Mouse (Mus musculus): ENCODE data around the gene Tbcel. TPM values are rescaled to one million over a fixed set of nuclear protein-coding genes. Genes with fewer than 3 reads are reported as not detected.
A peak's percentile ranks its signal among the peaks of the same experiment; 100 is the strongest.

Tbcel gene
- total RNA-seq, 2 experiments from 2014 or later: 56.8 to 57.7 TPM

GRCm38 (mm10) chr9:42488071-42488470 is 19.5 kb downstream of the Tbcel start:
- DNase-seq (ENCODE audit: low spot score in 2 of 2): no peak

DNA sequence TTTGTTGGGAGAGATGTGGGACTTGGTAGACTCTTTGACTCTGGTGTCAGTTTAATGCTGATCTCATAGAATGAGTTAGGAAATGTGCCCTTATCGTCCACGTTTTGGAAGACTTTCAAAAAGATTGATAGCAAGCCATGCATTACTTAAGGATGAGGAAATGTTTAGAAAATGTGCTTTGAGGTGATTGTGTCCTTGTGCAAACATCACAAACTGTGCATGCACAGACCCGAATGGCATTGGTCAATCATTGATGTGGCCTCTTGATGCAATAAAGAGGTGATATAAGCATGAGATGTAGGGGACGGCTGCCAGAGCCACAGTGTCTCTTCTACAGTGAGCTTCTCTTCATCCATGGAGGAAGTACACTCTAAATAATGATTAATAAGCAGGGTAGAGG is 20.7 kb downstream of the Tbcel start:
- no peak for DNase-seq (ENCODE audit: low spot score in 2 of 2)

DNA sequence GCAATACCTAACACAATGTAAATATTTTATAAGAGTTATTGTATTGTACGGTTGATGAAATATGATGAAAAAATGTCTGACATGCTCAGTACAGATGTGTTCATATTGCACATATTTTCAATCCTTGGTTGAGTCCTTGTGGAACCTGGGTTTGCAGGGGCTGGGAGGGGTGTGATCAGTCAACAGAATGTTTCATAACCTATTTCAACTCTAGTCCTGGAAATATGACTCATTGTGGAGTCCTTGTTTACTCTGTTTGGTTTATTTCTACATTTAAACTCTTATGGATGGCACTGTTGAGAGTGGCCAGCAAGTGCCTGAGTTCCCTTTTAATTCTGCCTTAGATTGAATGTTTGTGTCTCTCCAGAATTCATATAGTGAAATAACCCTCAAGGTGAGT is 22.9 kb downstream of the Tbcel start:
- no peak for DNase-seq (ENCODE audit: low spot score in 2 of 2)

DNA sequence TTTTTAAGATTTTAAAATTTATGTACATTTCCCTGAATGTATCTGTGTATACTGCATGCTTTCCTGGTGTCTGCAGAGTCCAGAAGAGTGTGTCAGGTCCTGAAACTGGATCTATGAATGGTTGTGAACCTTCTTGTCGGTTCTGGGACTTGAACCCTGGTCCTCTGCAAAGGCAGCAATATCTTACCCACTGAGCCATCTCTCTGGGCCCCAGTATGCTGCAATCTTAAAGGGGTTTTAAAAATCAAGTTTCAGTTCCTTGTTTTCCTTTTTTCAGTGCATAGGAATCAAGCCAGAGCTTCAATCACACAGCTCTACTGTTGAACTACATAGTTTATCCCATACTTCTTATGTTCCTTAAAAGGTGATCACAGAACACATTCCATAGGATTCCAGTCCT is 24.7 kb downstream of the Tbcel start:
- no peak for DNase-seq (ENCODE audit: low spot score in 2 of 2)

GRCm38 (mm10) chr9:42476166-42476565 is 31.4 kb downstream of the Tbcel start:
- no peak for DNase-seq (ENCODE audit: low spot score in 2 of 2)

DNA sequence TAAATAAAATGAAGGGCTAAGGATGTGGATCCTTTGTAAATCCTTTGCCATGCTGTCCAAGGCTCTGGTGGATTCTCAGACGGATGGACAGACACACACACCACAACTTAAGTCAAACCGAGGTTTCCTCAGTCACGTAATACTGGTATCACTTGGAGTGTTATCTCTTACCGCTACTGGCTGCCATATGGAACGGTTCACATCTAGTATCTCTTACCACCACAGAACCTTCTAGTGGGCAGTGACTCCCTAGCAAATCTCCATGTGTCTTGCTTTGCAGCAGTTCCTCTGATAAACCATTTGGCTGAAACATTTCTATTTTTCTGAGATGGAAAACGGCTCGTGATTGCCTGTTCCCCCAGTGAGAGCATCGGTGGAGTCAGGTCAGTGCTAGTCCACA is 33.4 kb downstream of the Tbcel start:
- DNase-seq (ENCODE audit: low spot score in 2 of 2): no peak

DNA sequence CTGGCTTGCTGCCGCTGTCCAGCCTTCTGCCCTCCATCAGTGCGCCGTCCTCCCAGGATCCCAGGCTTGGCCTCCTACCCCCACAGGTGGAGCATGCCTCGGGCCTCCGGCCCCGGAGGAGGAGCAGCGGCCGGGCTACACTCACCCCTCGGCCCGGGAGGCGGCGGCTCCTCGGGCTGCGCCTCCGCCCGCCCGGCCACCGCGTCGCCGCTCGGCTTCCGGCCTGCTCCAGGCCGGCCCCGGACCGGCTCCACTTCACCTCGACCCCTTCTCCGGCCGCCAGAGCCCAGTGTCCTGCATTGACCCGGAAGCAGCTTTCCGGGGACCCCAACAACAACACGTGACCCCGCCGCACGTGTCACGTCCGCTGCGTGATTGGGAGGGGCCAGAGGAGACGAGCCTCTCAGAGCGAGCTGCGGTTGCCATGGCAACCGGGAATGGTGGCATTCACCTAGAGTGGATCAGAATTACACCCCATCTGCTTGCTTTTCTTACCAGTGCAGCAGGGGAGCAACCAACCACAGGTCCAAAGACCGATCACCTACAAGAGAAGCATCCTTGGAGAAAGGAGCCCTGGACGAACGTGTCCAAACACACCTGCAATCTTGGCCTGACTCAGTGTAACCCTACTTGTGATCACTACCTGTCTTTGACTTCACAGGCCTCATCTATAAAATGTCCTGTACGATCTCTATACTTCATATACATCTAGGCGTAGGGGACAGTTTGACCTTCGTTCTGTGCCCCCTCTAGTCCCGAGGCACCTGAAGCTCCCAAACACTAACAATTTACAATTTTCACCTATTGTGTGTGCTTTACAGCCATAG is 35.5 kb downstream of the Tbcel start:
- peak; percentile 86 to 94 for DNase-seq (ENCODE audit: low spot score in 2 of 2)

DNA sequence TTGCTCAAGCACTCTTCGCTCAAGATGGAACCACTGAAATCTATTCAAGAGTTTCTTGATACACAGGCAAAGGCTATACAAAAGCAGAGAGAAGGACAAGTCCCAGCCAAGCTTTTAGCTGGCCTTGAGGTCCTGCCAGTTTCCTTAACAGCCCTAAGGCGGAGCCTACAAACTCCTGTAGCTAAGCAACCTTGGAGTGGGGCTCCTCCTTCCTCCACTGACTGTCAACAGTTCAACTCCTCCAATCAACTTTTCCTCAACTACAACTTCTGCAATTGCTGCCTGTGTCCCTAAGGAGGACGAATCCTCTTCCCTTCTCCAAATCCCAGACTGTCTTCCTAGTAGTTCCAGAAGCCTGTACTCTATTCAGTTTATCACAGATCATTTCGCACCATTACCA is 36.4 kb downstream of the Tbcel start:
- peak in 1 of 2 experiments; percentile 62 for DNase-seq (ENCODE audit: low spot score in 2 of 2)

DNA sequence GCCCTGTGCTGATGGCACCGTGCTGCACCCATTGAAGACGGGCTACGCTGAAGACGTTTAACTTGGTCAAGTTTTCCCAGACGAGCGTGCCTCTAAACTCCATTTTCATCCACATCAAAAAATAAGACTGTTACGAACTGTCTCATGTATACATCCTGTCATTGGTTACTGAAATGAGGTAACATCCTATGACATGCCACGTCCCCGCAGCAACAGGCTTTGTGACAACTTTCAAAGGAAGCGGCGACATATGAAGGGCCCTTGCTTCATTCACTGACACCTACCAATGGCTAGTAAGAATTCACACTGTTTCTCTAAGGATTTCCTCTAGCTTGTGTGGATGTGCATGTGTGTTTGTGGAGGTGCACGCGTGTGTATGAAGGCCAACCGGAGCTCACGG is 38.3 kb downstream of the Tbcel start:
- no peak for DNase-seq (ENCODE audit: low spot score in 2 of 2)

GRCm38 (mm10) chr9:42468360-42468759 is 39.2 kb downstream of the Tbcel start:
- no peak for DNase-seq (ENCODE audit: low spot score in 2 of 2)

DNA sequence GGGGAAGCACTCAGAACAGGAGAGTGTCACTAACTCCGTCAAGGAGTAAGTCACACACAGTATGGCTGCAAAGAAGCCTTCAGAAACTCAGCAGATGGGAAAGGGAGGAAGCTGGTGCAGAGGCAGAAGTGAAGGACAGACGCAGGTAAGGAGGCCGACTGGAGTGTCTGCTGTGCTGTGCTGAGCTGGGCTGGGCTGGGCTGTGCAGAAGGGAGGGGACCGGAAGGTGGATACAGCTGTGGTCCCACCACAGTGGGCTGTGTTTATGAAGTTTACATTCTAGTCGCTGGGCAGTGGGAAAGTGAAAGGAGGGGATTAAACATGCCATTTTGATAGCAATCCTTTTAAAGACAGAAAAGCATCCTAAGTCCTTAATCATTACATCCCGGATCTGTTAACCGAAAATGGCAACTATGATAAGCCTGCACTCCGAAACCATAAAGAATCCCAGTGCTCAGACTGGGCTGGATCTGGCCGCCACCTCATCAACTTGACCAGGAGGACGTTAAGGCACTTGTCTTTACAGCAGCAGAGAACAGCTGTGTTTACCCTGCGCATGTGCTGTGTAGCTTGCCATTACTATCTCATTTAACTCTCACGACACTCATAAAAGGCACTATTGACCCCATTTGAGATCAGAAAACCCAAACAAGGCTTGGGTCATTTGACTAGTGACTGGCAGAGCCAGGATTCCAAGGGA is 40.3 kb downstream of the Tbcel start:
- no peak for DNase-seq (ENCODE audit: low spot score in 2 of 2)

DNA sequence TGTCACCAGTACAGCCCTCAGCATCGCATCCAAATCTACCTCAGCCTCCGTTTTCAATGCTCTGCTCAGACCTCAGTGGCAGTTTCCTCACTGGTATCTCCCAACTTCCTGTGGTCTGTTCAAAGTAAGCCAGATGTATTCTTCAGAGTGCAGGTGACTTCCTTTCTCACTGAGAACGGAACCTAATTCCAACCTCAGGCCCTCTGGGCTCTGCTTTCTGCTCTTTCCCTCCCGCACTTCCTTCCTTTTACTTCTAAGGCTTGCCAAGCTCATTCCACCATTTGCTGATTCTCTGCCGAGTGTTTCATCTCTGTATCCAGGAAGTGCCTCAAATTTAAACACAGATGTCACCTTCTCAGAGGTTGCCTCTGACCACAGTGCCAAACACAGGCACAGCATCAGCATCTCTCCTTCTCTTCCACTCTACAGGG is 41.9 kb downstream of the Tbcel start:
- no peak for DNase-seq (ENCODE audit: low spot score in 2 of 2)

GRCm38 (mm10) chr9:42464181-42464580 is 43.4 kb downstream of the Tbcel start:
- no peak for DNase-seq (ENCODE audit: low spot score in 2 of 2)

- no peak for DNase-seq (ENCODE audit: low spot score in 2 of 2)
Observed at GRCm38 (mm10) chr9:42463220-42463989, 44.2 kb downstream of the Tbcel start.

DNA sequence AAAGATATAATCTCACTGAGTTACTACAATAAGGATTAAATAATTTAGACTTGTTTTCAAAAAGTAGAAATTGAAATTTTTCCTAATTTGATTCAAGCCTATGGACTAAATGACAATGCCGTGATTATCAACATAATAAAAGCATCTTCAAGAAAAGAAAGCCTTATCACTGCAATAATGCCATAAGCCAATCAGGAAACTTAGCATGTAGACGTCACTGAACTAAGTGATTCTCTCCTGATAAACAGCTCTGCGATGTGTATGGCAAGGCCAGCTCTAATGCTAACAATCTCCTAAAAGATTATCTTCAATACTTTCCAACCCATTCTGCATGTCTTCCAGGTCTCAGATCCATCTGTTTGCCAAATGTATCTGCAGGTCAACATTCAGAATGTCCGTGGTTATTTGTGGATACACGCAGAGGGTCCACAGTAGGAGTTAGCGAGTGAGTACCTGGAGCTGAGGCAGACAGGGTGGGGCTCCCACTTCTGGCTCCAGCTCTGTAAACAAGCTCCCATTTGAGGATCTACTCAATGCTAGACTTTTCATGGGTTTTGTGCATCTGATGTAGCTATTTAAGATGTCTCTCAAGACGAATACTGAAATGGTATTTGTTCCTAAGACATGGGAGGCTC is 44.9 kb downstream of the Tbcel start:
- no peak for DNase-seq (ENCODE audit: low spot score in 2 of 2)

DNA sequence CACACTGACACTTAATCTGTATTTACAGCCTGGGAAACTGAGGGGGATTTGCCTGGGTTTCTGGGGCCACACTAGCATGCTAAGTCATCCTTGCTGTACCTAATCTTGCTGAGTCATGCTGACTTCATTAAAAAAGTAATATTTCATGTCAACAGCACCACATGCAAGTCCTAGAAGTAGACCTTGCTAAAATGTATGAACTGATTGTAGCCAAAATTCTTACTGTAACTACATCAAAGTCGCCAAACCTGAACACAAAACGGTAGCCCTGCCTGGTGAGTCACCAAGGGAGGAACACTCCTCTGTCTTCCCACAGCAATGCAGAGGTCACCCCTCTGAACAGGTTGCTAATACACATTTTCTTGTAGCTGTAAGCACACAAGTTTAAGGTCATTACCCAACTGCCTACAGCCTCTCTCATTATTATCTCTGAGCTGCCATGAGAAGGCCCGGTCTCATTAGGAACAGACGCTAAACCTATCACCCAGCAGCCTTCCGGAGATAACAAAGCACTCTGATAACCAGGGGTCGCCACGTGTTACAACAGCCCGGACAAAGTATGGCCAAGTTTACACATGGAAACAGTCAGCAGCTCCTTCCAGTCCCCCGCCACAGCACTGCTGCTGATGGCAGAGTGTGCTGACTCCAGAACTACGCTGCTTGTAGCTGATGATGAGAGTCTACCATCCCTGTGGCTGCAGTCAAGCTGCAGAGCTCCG is 46.1 kb downstream of the Tbcel start:
- no peak for DNase-seq (ENCODE audit: low spot score in 2 of 2)

- no peak for DNase-seq (ENCODE audit: low spot score in 2 of 2)
Observed at GRCm38 (mm10) chr9:42460353-42460752, 47.3 kb downstream of the Tbcel start.

GRCm38 (mm10) chr9:42459736-42460135 is 47.9 kb downstream of the Tbcel start:
- DNase-seq (ENCODE audit: low spot score in 2 of 2): no peak

DNA sequence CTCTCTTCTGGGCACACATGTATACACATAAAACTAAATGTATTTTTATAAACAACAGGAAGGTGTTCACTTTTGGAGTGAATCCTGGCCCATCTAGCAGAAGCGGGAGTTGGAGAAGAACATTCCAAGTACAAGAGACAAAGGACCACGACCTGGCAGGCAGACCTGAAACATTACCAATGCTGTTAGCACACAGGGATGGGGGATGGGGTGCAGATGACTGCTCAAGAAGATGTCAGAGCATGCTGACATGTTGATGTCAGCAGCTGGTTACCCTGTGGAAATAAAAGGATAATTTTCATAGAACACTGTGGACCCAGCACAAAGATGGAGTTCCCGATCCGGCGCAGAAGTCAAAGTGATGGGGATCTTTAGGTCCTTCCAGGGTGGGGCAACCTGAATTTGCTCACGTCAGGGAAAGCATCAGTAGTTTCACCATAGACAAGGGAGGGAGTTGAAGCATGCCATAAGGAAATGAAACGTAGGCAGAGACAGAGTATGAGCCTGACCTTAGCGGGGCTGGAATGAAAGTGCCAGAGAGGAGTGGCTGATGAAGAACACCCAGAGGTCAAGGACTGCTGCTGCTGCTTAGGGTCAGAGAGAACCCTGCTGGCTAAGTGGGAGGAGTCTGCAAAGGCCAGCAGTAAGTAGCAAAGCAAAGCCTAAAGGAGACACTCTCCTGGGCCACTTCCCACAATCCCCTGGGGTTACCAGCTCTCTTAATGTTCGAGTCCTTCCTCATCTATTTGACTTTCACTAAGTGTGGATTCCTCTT is 48.7 kb downstream of the Tbcel start:
- no peak for DNase-seq (ENCODE audit: low spot score in 2 of 2)

DNA sequence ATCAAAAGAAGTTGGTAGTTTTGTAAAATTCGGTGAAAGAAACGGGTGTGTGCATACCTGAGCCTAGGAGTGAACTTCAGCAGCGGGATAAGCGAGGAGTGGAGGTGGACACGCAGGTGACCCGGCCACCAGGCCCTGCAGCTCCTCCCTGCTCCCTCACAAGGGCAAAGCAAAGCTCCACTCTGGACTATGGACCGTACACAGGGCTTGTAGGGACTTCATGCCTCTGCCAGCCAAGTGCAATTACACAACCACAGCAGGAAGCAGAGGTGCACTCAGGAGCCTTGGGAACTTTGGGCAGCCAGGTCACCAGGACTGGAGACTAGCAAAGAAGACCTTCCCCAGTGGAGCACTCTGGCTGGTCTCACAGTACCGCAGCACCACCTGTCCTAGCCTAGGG is 50.1 kb downstream of the Tbcel start:
- no peak for DNase-seq (ENCODE audit: low spot score in 2 of 2)
